Mouse (Mus musculus) kidney, embryonic 14.5 days (tissue): ENCODE results near the gene Il12a. TPM values are rescaled to one million over a fixed set of nuclear protein-coding genes. Genes with fewer than 3 reads are reported as not detected.

Experiments used
- ATAC-seq: fragments of 200-750 bp; cut with Nextera tagmentation; 2 replicates; pipeline ENCODE4 v1.8.0; 2017; ENCODE audit warnings: moderate number of reproducible peaks, mild to moderate bottlenecking, moderate TSS enrichment, moderate library complexity; ENCODE audit not compliant: low FRiP score, low TSS enrichment
- H3K27ac ChIP-seq: fragments of 300-500 bp; sonication (generic); 2 replicates; pipeline ENCODE4 v1.5.1; 2014; ENCODE audit warnings: low read depth, mild to moderate bottlenecking, low read length, moderate library complexity, mixed read lengths
- H3K27me3 ChIP-seq: fragments of 300-500 bp; sonication (generic); 2 replicates; pipeline ENCODE4 v1.6.1; 2014; ENCODE audit warnings: mild to moderate bottlenecking, low read length; ENCODE audit not compliant: control insufficient read depth, insufficient read depth
- H3K36me3 ChIP-seq: fragments of 300-500 bp; sonication (generic); 2 replicates; pipeline ENCODE4 v1.6.1; 2014; ENCODE audit warnings: low read length, mixed read lengths; ENCODE audit not compliant: control insufficient read depth, insufficient read depth
- H3K4me1 ChIP-seq: fragments of 300-500 bp; sonication (generic); 2 replicates; pipeline ENCODE4 v1.6.1; 2014; ENCODE audit warnings: low read length, mixed read lengths; ENCODE audit not compliant: control insufficient read depth, insufficient read depth
- H3K4me2 ChIP-seq: fragments of 300-500 bp; sonication (generic); replicated peaks from 2 replicates; pipeline ENCODE4 v1.6.1; 2014; ENCODE audit warnings: low read depth, mild to moderate bottlenecking, low read length
- H3K4me3 ChIP-seq: fragments of 300-500 bp; sonication (generic); 2 replicates; pipeline ENCODE4 v1.5.1; 2014; ENCODE audit warnings: mild to moderate bottlenecking, low read length
- H3K9ac ChIP-seq: fragments of 300-500 bp; sonication (generic); 2 replicates; pipeline ENCODE4 v1.6.1; 2014; ENCODE audit warnings: low read depth, mild to moderate bottlenecking, low read length, moderate library complexity
- H3K9me3 ChIP-seq: fragments of 300-500 bp; sonication (generic); 2 replicates; pipeline ENCODE4 v1.6.1; 2016; ENCODE audit warnings: low read length; ENCODE audit not compliant: control insufficient read depth
- WGBS: fragments of 180-500 bp; shearing (Covaris S2); extraction: QIAGEN DNeasy Blood & Tissue Kit; methylation state at CpG from one replicate; pipeline ENCODE4 v1.1.7; 2014; 5-methylcytosine and 5-hydroxymethylcytosine counted together
- polyA plus RNA-seq: library from polyadenylated mRNA; unstranded; fragments of >200 nt; fragmentation: Nextera tagmentation; extraction: Ambion mirVana; gene quantifications from 2 replicates; pipeline ENCODE4 v1.2.1, GENCODE M21; 2014

Il12a gene
- 0.20 and 0.47 TPM in 2 replicates for polyA plus RNA-seq

DNA sequence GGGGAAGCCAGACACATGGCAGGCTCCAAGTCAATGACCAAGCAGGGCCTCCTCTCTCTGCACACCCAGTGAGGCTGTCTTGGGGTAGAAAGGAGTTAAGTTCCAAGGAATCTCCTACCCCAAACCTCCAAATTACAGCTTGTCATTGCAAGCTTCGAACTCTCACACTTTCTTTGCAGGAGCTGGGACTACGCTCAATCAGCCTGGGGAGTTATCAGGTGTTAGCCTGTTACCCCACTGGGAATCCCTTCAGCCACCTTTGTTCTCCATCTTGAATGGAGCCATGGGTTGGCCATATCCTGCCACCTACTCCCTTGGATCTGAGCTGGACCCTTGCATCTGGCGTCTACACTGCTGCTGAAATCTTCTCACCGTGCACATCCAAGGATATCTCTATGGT, at the start of gene Il12a:
TSS of gene Il12a (plus strand) at position 301 of the 400 bp plus-strand sequence.
- H3K4me1 ChIP-seq, result 0 out of 2 replicates have a peak, but pooled peaks cover 4% of the 10 kb centered on the region
- no peak within 1 kb of the TSS for H3K9ac ChIP-seq
- H3K9me3 ChIP-seq, result no peaks in the 10 kb centered on the region
- WGBS, result 95% methylated on average over 4 of the region's 4 CpGs
- H3K27ac ChIP-seq, result no peak within 1 kb of the TSS
- no peak within 1 kb of the TSS for H3K4me2 ChIP-seq
- H3K4me3 ChIP-seq, result no peak within 1 kb of the TSS
- H3K36me3 ChIP-seq, result no peaks in the 10 kb centered on the region
- no peaks in the 10 kb centered on the region for H3K27me3 ChIP-seq
- no peak for ATAC-seq

DNA sequence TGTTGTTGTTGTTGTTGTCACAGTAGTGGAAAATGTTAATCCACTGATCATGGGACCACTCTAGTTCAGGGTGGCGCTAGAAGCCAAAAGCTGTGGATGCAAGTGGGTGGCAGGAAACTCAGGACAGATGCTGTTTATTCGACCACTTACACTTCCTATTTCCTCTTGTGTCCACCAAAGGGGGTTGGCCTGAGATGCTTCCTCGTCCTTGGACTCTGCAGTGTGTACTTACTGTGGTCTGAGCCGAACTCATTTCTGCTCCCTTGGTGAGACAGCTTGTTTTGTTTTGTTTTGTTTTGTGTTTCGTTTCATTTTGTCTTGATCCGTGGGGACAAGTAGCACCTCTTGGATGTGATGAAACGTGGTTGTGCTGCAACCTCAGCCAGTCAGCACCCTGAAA, 47.5 kb upstream of the Il12a start:
- H3K36me3 ChIP-seq, result no peaks in the 10 kb centered on the region
- H3K4me3 ChIP-seq, result no peak overlapping the region
- no peak overlapping the region for H3K4me2 ChIP-seq
- no peaks in the 10 kb centered on the region for H3K27me3 ChIP-seq
- WGBS, result 84% methylated on average over 7 of the region's 7 CpGs
- 0 out of 2 replicates have a peak, but pooled peaks cover 5% of the 10 kb centered on the region for H3K4me1 ChIP-seq
- ATAC-seq, result no peak
- no peak overlapping the region for H3K27ac ChIP-seq
- no peak overlapping the region for H3K9ac ChIP-seq
- H3K9me3 ChIP-seq, result 0 out of 2 replicates have a peak, but pooled peaks cover 4% of the 10 kb centered on the region

DNA sequence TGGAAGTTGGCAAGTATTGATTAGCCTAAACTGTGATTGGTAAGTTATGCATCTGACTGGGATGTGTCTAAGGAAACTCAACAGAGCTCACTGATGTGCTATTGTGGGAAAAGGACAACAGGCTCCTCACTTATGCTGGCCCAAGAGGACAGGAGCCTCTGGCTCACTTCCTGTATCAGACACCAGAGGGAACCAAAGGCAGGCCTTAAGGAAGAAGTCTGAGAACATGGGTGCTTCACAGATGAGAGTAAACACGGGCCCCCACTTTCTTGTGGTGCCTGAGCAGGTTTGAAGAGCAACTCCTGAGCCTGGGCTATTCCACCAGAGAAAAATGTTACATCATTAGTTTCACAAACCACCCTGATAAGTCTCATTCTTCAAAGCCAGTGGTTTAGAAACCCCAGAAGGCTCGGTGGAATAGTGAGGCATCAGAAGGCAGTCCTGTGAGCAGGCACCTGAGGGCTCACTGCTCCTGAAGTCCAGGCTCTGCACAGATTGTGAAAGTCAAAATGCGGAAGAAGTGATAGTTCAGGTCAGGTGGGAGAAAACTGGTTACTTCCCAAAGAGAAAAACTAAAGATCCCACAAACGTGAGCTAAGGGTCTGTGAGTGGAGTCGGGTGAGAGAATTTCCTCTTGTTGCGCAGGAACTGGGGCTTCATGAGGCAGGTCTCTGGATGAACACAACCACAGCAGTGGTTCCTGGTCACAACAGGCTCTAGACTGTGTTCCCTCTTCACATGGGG, 43.9 kb upstream of the Il12a start:
- no peaks in the 10 kb centered on the region for H3K36me3 ChIP-seq
- no peak overlapping the region for H3K9ac ChIP-seq
- H3K27ac ChIP-seq, result no peak overlapping the region
- 0 out of 2 replicates have a peak, but pooled peaks cover 4% of the 10 kb centered on the region for H3K9me3 ChIP-seq
- no peaks in the 10 kb centered on the region for H3K27me3 ChIP-seq
- H3K4me2 ChIP-seq, result no peak overlapping the region
- H3K4me3 ChIP-seq, result no peak overlapping the region
- ATAC-seq, result no peak
- 0 out of 2 replicates have a peak, but pooled peaks cover 5% of the 10 kb centered on the region for H3K4me1 ChIP-seq
- WGBS, result 81% methylated on average over 6 of the region's 6 CpGs

DNA sequence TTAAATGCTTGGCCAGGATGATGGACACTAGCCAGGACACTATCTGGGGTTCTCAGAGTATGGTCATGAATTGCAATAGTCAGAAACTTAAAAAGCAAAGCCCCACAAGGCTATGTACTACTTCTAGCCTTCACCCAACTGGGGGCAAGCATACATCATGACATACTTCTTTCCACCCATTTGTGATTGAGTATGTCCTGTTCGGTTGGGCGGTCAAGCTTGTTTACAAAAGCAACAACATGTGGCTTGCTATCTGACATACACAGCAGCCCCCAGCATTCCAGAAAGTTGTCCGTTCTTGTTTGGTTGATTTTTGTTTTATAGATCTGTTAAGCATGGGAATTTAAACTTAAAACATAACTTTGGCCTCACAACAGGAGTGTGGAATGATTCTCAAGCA, 43.2 kb upstream of the Il12a start:
- WGBS, result 42% methylated on average over 3 of the region's 3 CpGs
- Histone ChIP-seq H3K36me3 (no peaks in the 10 kb centered on the region), H3K4me2 (no peak overlapping the region), H3K4me3 (no peak overlapping the region), H3K27ac (no peak overlapping the region), H3K27me3 (no peaks in the 10 kb centered on the region), H3K9ac (no peak overlapping the region), H3K4me1 (0 out of 2 replicates have a peak, but pooled peaks cover 5% of the 10 kb centered on the region), H3K9me3 (0 out of 2 replicates have a peak, but pooled peaks cover 4% of the 10 kb centered on the region)
- ATAC-seq, result peak; percentile 63; the same call in 1 of the 2 replicates

DNA sequence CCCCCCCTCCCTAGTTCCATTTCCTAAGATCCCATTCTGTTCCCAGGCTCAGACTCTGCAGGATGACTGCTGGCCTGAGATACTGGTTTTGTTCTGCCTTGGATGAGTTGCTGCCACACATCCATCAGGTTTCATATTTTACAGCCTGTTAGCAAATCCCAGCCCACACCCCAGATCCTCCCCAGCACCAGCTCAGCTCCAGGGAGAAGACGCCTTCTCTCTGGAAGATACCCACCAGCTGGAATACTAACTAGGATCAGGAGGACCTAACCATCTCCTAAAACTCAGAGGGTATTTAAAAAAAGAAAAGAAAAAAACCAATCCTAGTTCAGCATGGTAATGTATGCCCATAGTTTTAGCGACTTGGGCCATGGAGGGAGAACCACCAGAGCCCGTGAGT, 40.2 kb upstream of the Il12a start:
- H3K27ac ChIP-seq, result no peak overlapping the region
- no peaks in the 10 kb centered on the region for H3K27me3 ChIP-seq
- H3K4me3 ChIP-seq, result no peak overlapping the region
- H3K4me1 ChIP-seq, result 0 out of 2 replicates have a peak, but pooled peaks cover 5% of the 10 kb centered on the region
- 87% methylated on average over 3 of the region's 3 CpGs for WGBS
- no peaks in the 10 kb centered on the region for H3K36me3 ChIP-seq
- H3K9me3 ChIP-seq, result no peaks in the 10 kb centered on the region
- no peak overlapping the region for H3K9ac ChIP-seq
- no peak overlapping the region for H3K4me2 ChIP-seq
- ATAC-seq, result no peak

DNA sequence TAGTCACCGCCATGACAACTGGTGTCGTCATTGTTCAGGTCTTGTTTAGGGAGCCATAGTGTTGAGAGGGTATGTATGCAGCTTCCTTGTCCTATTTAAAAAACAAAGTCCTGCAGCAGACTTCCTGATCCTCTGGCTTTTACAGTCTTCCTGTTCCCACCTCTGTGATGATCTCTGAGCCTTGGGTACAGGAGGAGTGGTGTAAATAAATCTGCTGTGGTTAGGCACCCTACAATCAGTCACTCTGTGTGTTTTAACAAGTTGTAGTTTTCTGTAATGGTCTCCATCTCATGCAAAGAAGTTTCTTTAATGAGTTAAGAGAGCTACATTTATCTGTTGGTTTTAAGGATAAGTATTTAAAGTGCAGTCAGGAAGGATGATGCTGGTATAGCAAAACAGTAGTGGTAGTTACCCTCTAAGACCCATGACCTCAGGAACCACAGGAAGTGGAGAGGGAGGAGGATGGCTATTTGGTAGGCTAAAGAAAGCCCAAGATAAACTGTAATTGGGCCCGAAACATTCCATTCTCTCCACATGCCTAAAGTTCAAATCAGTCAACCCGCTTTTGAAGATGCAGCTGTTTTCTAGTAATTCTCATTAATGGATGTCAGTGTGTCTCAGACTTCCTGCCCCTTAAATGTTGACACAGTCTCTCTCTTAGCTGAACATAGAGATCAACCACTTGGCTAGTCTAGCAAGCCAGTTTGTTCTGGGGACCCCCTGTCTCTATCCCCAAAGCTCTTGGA, 33.7 kb upstream of the Il12a start:
- no peaks in the 10 kb centered on the region for H3K4me1 ChIP-seq
- H3K27ac ChIP-seq, result no peak overlapping the region
- WGBS, result 58% methylated on average over 4 of the region's 4 CpGs
- H3K4me2 ChIP-seq, result no peak overlapping the region
- no peak overlapping the region for H3K9ac ChIP-seq
- ATAC-seq, result peak; percentile 49; the same call in 1 of the 2 replicates
- no peaks in the 10 kb centered on the region for H3K9me3 ChIP-seq
- no peaks in the 10 kb centered on the region for H3K27me3 ChIP-seq
- H3K4me3 ChIP-seq, result no peak overlapping the region
- H3K36me3 ChIP-seq, result no peaks in the 10 kb centered on the region

DNA sequence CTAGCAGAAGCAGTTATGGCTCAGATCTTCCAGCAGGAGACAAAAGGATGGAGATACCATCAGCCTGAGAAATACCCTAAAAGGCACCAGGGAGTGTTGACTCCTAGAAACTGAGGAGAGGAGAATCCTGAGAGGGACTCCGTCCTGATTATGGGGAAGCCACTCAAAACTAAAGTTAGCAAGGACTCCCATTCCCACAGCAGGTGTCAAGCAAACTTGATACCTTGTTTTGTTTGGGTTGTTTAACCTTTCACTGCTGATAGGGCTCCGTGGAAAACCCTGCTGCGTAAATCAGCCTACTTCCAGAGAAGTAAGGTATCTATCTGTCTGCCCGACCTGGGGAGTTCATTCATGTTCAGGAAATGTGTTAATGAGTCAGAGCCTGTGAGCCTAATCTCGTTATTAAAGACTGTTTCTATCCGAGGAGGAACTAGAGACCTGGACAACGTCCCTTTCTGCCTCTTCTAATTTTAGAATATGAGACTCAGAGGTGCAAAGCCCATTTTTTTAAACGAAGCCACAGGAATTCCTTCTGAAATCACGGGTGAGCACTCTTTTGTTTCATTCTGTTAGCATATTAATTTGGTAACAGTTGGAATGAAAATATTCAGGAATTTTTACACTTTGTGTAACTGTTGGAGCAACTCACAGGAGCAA, 32.7 kb upstream of the Il12a start:
- WGBS, result 20% methylated on average over 9 of the region's 9 CpGs
- H3K36me3 ChIP-seq, result no peaks in the 10 kb centered on the region
- no peak overlapping the region for H3K4me3 ChIP-seq
- H3K9ac ChIP-seq, result no peak overlapping the region
- no peak for ATAC-seq
- no peak overlapping the region for H3K27ac ChIP-seq
- H3K9me3 ChIP-seq, result no peaks in the 10 kb centered on the region
- no peaks in the 10 kb centered on the region for H3K4me1 ChIP-seq
- H3K4me2 ChIP-seq, result no peak overlapping the region
- no peaks in the 10 kb centered on the region for H3K27me3 ChIP-seq

DNA sequence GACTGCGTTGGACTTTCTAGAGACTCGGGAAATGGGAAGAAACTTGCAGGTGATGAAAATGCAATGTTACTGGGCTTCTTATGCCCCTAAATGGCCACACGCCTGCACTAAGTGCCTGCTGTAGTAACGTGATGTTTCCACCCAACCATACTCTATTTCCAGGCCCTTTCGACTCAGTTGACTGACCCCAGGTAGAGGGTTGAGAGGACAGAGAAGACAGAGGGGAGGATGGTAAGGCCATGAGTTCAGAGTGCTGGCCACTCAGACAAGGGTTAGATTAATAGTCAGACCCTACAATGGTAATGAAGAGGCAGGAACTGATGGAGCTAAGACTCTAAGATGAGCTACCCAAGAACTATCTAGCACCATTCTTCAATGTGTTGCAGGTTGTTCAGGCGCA, 30.4 kb upstream of the Il12a start:
- no peaks in the 10 kb centered on the region for H3K4me1 ChIP-seq
- WGBS, result 94% methylated on average over 6 of the region's 6 CpGs
- no peak overlapping the region for H3K9ac ChIP-seq
- no peak overlapping the region for H3K4me2 ChIP-seq
- no peaks in the 10 kb centered on the region for H3K9me3 ChIP-seq
- H3K36me3 ChIP-seq, result no peaks in the 10 kb centered on the region
- ATAC-seq, result no peak
- no peak overlapping the region for H3K4me3 ChIP-seq
- no peaks in the 10 kb centered on the region for H3K27me3 ChIP-seq
- H3K27ac ChIP-seq, result no peak overlapping the region
